Mouse (Mus musculus): ENCODE measurements at regions not wholly inside any gene's neighbourhood (a gene's known extent, or its start where the extent isn't known, plus 50 kb on each side); places are given as distances from the start of the nearest gene placed in this dataset.

DNA sequence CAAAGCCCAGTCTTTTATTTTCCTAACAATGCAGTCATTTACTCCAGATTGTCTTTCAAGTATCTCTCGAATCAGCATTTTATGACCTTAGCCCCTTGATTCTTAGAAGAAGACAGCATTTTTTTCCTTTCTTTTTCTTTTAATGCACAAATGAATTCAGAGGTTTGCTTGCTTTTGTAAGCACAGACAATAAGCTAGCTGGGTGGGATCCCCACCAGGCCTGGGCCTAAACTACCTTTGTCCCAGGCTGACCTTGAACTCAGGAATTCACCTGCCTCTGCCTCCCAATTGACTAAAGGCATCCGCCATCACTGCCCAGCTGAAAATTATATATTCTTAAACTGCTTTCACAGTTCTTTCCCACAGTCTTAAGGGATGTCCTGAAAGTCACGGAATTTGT is 195.5 kb upstream of the Ednra start:
- Histone ChIP-seq H3K4me3 (ENCODE audit: low read depth, low read length) (no peak overlapping the region), H3K9ac (replicated peaks; ENCODE audit: low read depth) (no peak overlapping the region), H3K36me3 (ENCODE audit: insufficient read depth, low read length) (no peaks in the 10 kb centered on the region), H3K9me3 (ENCODE audit: low read length) (no peaks in the 10 kb centered on the region), H3K4me2 (replicated peaks; ENCODE audit: low read depth, low read length) (no peak overlapping the region), H3K4me1 (ENCODE audit: insufficient read depth, low read depth, low read length) (no peaks in the 10 kb centered on the region), H3K27me3 (replicated peaks; ENCODE audit: insufficient read depth, low read length) (no peaks in the 10 kb centered on the region), H3K27ac (ENCODE audit: low read length) (no peak overlapping the region)
- 86% methylated on average over 3 of the region's 3 CpGs for WGBS
- ATAC-seq (no peak), DNase-seq (ENCODE audit: low spot score) (no peak)
- TF ChIP-seq CTCF (IDR thresholded peaks at IDR 0.05) = no peak
- no peak for TF ChIP-seq EP300 (IDR thresholded peaks at IDR 0.05)

DNA sequence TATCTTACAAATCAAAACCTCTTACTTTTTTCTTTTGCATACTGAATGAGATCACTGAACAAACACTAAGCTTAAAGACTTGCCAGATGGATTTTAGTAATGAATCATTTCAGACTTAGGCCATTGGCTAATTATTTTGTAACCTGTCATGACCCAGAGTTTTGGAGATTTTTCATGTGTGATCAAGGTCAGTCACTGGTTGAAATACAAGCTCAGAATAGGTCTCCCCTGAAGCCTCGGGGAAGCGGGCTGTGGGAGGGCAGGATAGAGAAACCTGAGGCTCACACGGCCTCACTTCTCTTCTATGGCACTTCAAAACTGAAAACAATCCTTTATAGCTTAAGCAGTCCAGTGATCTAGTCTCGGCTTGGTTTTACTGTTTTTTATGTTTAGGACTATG is 197.6 kb upstream of the Ednra start:
- WGBS = 53% methylated on average over 4 of the region's 4 CpGs
- H3K4me3 ChIP-seq (ENCODE audit: low read depth, low read length) = no peak overlapping the region
- H3K4me1 ChIP-seq (ENCODE audit: insufficient read depth, low read depth, low read length) = no peaks in the 10 kb centered on the region
- no peak overlapping the region for H3K9ac ChIP-seq (replicated peaks; ENCODE audit: low read depth)
- H3K36me3 ChIP-seq (ENCODE audit: insufficient read depth, low read length) = no peaks in the 10 kb centered on the region
- no peak overlapping the region for H3K4me2 ChIP-seq (replicated peaks; ENCODE audit: low read depth, low read length)
- no peaks in the 10 kb centered on the region for H3K9me3 ChIP-seq (ENCODE audit: low read length)
- H3K27ac ChIP-seq (ENCODE audit: low read length) = no peak overlapping the region
- H3K27me3 ChIP-seq (replicated peaks; ENCODE audit: insufficient read depth, low read length) = no peaks in the 10 kb centered on the region
- ATAC-seq = no peak
- DNase-seq (ENCODE audit: low spot score) = no peak
- TF ChIP-seq CTCF (IDR thresholded peaks at IDR 0.05) (no peak), EP300 (IDR thresholded peaks at IDR 0.05) (no peak)

DNA sequence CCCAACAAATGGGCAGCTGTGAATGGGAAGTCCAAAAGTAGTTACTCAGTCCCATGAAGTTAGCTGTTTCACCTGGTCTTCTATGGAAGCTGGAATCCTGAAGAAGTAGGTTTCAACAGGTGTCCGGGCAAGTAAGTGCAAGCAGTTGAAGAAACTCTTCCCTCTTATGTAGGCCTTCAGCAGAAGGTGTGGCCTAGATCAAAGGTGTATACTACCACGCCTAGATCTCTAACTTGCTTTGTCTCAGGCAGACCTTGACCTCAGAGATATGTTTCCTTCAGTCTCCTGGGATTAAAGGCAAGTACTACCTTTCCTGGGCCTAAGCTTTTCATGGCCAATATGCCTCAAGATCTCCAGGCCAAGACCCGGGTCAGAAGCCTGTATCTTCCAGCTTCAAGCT is 223.4 kb upstream of the Ednra start:
- DNase-seq (ENCODE audit: low spot score) (no peak), ATAC-seq (no peak)
- Histone ChIP-seq H3K36me3 (ENCODE audit: insufficient read depth, low read length) (no peaks in the 10 kb centered on the region), H3K4me1 (ENCODE audit: insufficient read depth, low read depth, low read length) (no peaks in the 10 kb centered on the region), H3K4me2 (replicated peaks; ENCODE audit: low read depth, low read length) (no peak overlapping the region), H3K27ac (ENCODE audit: low read length) (no peak overlapping the region), H3K9me3 (ENCODE audit: low read length) (no peaks in the 10 kb centered on the region), H3K9ac (replicated peaks; ENCODE audit: low read depth) (no peak overlapping the region), H3K27me3 (replicated peaks; ENCODE audit: insufficient read depth, low read length) (no peaks in the 10 kb centered on the region), H3K4me3 (ENCODE audit: low read depth, low read length) (no peak overlapping the region)
- TF ChIP-seq EP300 (IDR thresholded peaks at IDR 0.05) = no peak
- TF ChIP-seq CTCF (IDR thresholded peaks at IDR 0.05) = no peak
- WGBS = 89% methylated on average over 3 of the region's 3 CpGs

DNA sequence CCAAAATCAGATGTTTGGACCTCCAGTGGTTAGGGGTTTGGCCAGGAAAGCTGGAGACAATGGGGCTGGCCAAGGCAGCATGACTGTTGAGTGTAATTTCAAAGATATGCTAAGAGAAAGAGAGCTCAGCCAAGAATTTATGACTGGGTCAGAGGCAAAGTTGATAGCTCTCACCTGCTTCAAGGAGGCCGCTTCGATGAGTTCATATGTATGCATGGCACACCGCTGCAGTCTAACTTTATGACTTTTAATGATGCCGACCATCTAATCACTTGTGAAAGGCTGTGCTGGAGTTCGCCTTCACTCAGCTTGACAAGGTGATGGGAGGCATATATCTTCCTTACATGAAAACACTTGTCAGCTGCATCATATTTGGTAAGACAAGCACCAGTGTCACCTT is 225.4 kb upstream of the Ednra start:
- ATAC-seq (no peak), DNase-seq (ENCODE audit: low spot score) (no peak)
- Histone ChIP-seq H3K4me1 (ENCODE audit: insufficient read depth, low read depth, low read length) (no peaks in the 10 kb centered on the region), H3K9ac (replicated peaks; ENCODE audit: low read depth) (no peak overlapping the region), H3K27me3 (replicated peaks; ENCODE audit: insufficient read depth, low read length) (no peaks in the 10 kb centered on the region), H3K36me3 (ENCODE audit: insufficient read depth, low read length) (no peaks in the 10 kb centered on the region), H3K27ac (ENCODE audit: low read length) (no peak overlapping the region), H3K4me2 (replicated peaks; ENCODE audit: low read depth, low read length) (no peak overlapping the region), H3K9me3 (ENCODE audit: low read length) (no peaks in the 10 kb centered on the region), H3K4me3 (ENCODE audit: low read depth, low read length) (no peak overlapping the region)
- TF ChIP-seq CTCF (IDR thresholded peaks at IDR 0.05) (no peak), EP300 (IDR thresholded peaks at IDR 0.05) (no peak)
- WGBS = 74% methylated on average over 5 of the region's 5 CpGs

DNA sequence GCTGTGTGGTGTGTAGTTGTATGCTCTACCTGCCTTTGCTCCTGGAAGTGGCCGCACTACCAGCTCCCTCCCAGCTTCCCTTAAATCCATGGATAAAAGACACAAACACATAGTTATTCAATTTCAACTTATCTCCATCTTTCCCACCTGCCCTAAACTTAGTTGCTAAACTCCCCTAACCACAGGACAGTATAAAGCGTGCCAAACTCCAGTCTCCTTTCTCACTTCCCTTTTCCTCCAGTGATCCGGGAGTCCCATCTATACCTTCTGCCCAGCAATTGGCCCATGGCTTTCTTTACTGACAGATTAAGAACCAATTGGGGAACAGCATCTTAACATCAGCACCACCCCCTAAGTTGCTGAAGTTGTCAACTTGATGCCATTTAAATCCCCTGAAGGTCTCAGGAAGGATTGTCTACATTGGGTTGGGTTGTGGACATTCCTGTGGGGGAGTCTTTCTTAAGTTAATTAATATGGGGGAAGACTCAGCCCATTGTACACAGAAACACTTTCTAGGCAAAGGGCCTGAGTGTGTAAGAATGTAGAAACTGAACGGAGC is 234.6 kb upstream of the Ednra start:
- Histone ChIP-seq H3K27me3 (replicated peaks; ENCODE audit: insufficient read depth, low read length) (no peaks in the 10 kb centered on the region), H3K9me3 (ENCODE audit: low read length) (no peaks in the 10 kb centered on the region), H3K4me3 (ENCODE audit: low read depth, low read length) (no peak overlapping the region), H3K27ac (ENCODE audit: low read length) (no peak overlapping the region), H3K4me1 (ENCODE audit: insufficient read depth, low read depth, low read length) (no peaks in the 10 kb centered on the region), H3K9ac (replicated peaks; ENCODE audit: low read depth) (no peak overlapping the region), H3K36me3 (ENCODE audit: insufficient read depth, low read length) (no peaks in the 10 kb centered on the region), H3K4me2 (replicated peaks; ENCODE audit: low read depth, low read length) (no peak overlapping the region)
- WGBS = 77% methylated on average over 4 of the region's 4 CpGs
- DNase-seq (ENCODE audit: low spot score) (no peak), ATAC-seq (no peak)
- TF ChIP-seq EP300 (IDR thresholded peaks at IDR 0.05) (no peak), CTCF (IDR thresholded peaks at IDR 0.05) (no peak)

DNA sequence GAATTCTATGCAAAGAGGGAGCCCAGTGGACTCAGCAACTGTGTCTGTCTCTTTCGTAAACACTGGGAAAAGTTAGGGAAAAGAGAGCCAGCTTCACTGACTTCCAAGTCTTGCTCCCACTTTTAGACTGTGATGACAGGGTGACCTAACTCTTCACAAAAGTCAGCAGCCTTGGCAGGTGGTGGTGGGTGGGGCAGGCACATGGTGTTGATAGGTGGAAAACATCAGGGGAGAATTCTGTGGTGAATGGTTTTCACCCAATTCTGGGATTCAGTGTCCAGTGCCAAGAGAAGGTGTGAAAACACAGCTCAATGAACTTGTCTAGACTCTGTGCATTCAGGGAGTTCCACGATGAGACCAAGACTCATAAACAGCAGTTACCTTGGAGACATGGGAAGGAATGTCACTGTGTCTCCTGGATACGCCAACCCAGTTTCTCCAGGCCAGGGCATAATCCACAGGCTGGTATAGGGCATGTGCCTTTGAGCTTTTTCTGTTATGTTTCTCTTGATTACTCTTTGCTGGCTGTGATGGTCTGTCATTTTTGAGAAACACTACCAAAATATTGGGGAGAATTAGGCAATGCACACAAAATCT is 238.9 kb upstream of the Ednra start:
- ATAC-seq (peak; percentile 44), DNase-seq (ENCODE audit: low spot score) (peak; percentile 60)
- WGBS = 60% methylated on average over 3 of the region's 3 CpGs
- no peak overlapping the region for H3K27ac ChIP-seq (ENCODE audit: low read length)
- no peak overlapping the region for H3K4me2 ChIP-seq (replicated peaks; ENCODE audit: low read depth, low read length)
- no peak overlapping the region for H3K9ac ChIP-seq (replicated peaks; ENCODE audit: low read depth)
- H3K4me3 ChIP-seq (ENCODE audit: low read depth, low read length) = no peak overlapping the region
- H3K27me3 ChIP-seq (replicated peaks; ENCODE audit: insufficient read depth, low read length) = no peaks in the 10 kb centered on the region
- TF ChIP-seq CTCF (IDR thresholded peaks at IDR 0.05) (no peak), EP300 (IDR thresholded peaks at IDR 0.05) (no peak)
- no peaks in the 10 kb centered on the region for H3K36me3 ChIP-seq (ENCODE audit: insufficient read depth, low read length)
- no peaks in the 10 kb centered on the region for H3K4me1 ChIP-seq (ENCODE audit: insufficient read depth, low read depth, low read length)
- H3K9me3 ChIP-seq (ENCODE audit: low read length) = no peaks in the 10 kb centered on the region

DNA sequence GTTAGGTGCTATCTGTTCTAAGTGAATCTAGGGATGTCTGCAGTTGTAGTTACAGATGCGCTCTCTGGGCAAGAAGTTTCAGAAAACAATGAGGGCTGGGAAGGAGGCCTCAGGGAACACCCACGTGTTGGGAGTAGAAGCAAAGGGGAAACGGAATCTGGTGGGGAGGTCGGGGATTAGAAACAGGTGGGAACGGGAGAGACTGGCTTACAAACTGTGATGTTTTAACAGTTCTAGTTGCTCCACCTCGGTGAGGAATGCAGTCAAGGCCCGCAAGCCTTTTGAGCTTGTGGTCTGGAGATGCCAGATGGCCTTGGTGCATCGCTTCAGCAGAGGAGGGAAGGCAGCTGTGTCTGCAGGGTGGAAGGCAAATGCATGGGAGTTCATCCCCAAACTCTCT is 242.7 kb upstream of the Ttc29 start:
- H3K27ac ChIP-seq (ENCODE audit: low read length) = no peak overlapping the region
- H3K4me1 ChIP-seq (ENCODE audit: insufficient read depth, low read depth, low read length) = no peaks in the 10 kb centered on the region
- no peaks in the 10 kb centered on the region for H3K9me3 ChIP-seq (ENCODE audit: low read length)
- 77% methylated on average over 8 of the region's 8 CpGs for WGBS
- H3K27me3 ChIP-seq (replicated peaks; ENCODE audit: insufficient read depth, low read length) = no peaks in the 10 kb centered on the region
- no peak overlapping the region for H3K4me3 ChIP-seq (ENCODE audit: low read depth, low read length)
- TF ChIP-seq CTCF (IDR thresholded peaks at IDR 0.05) (no peak), EP300 (IDR thresholded peaks at IDR 0.05) (no peak)
- DNase-seq (ENCODE audit: low spot score) (no peak), ATAC-seq (no peak)
- no peak overlapping the region for H3K4me2 ChIP-seq (replicated peaks; ENCODE audit: low read depth, low read length)
- no peaks in the 10 kb centered on the region for H3K36me3 ChIP-seq (ENCODE audit: insufficient read depth, low read length)
- H3K9ac ChIP-seq (replicated peaks; ENCODE audit: low read depth) = no peak overlapping the region

Measured in lung, postnatal 0 days (tissue).